Mouse (Mus musculus): ENCODE measurements around the gene Cpsf4. TPM values are rescaled to one million over a fixed set of nuclear protein-coding genes. Genes with fewer than 3 reads are reported as not detected.

Cpsf4 gene
- polyA plus RNA-seq, 1 experiment from 2014 or later, result 19.1 TPM

DNA sequence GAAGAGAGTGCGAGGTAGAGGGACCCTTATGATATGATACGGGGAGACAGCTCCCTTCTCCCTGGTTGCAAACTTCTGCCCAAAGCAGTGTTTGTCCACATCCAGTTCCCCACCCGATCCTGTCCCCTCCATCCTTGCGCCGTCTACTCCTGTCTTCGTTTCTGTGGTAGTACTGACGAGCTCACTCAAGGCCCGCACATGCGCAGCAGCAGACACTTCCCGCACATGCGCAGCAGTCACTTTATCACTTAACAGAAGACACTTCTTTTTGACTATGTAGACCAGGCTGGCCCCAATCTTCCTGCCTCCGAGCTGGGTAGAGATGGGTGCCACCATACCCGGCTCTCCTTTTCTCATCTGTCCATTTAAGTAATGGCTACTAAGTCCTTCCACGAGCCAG, 5.7 kb upstream of the Cpsf4 start:
- TF ChIP-seq EP300 (optimal IDR thresholded peaks at IDR 0.05), result no peak
- TF ChIP-seq CTCF (IDR thresholded peaks at IDR 0.05; ENCODE audit: low read depth), result no peak
- peaks cover 28% of the 10 kb centered on the region for H3K36me3 ChIP-seq (ENCODE audit: control insufficient read depth, insufficient read depth, low read length)
- H3K27me3 ChIP-seq (ENCODE audit: control insufficient read depth, insufficient read depth, low read length), result no peaks in the 10 kb centered on the region
- H3K27ac ChIP-seq (replicated peaks), result no peak overlapping the region
- DNase-seq (ENCODE audit: low spot score) (no peak), ATAC-seq (ENCODE audit: low FRiP score, low TSS enrichment) (no peak)
- H3K4me3 ChIP-seq (ENCODE audit: low read depth, low read length), result no peak overlapping the region
- no peak overlapping the region for H3K4me2 ChIP-seq (replicated peaks; ENCODE audit: low read depth)
- H3K9ac ChIP-seq (ENCODE audit: low read length), result no peak overlapping the region
- no peaks in the 10 kb centered on the region for H3K9me3 ChIP-seq (ENCODE audit: control insufficient read depth, low read length)
- 94% methylated on average over 14 of the region's 14 CpGs for WGBS
- H3K4me1 ChIP-seq (replicated peaks; ENCODE audit: control insufficient read depth, insufficient read depth), result no peaks in the 10 kb centered on the region

GRCm38 (mm10) chr5:145164710-145165109, 2.3 kb upstream of the Cpsf4 start:
- no peak overlapping the region for H3K4me2 ChIP-seq (replicated peaks; ENCODE audit: low read depth)
- no peaks in the 10 kb centered on the region for H3K27me3 ChIP-seq (ENCODE audit: control insufficient read depth, insufficient read depth, low read length)
- no peak for DNase-seq (ENCODE audit: low spot score)
- ATAC-seq (ENCODE audit: low FRiP score, low TSS enrichment), result no peak
- no peak for TF ChIP-seq CTCF (IDR thresholded peaks at IDR 0.05; ENCODE audit: low read depth)
- TF ChIP-seq EP300 (optimal IDR thresholded peaks at IDR 0.05), result no peak
- H3K27ac ChIP-seq (replicated peaks), result no peak overlapping the region
- peaks cover 12% of the 10 kb centered on the region for H3K36me3 ChIP-seq (ENCODE audit: control insufficient read depth, insufficient read depth, low read length)
- no peaks in the 10 kb centered on the region for H3K9me3 ChIP-seq (ENCODE audit: control insufficient read depth, low read length)
- H3K4me1 ChIP-seq (replicated peaks; ENCODE audit: control insufficient read depth, insufficient read depth), result 0 out of 2 replicates have a peak, but pooled peaks cover 5% of the 10 kb centered on the region
- H3K9ac ChIP-seq (ENCODE audit: low read length), result 0 out of 2 replicates have a peak overlapping the region, but pooled peaks have one; percentile 18
- H3K4me3 ChIP-seq (ENCODE audit: low read depth, low read length), result no peak overlapping the region
- WGBS, result 29% methylated on average over 3 of the region's 3 CpGs

DNA sequence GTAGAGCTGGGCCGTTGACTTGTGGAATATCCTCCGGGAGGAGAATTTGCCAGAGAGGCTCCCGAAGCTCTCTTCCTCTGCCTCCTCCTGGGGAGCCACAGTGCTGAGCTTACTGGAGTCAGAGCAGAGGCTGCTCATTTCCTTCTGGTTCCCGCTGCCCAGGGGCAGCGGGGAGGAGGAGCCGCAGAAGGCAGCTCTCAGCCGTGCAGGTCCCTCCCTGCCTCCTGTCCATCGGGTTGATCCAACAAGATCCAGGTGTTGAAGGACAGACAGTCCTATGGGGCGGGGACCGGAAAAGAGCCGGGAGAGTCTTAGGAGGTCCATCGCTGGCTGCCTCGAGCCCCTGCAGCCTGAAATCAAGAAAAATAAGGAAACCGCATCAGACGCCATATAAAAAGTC, 1.8 kb upstream of the Cpsf4 start:
- 0 out of 2 replicates have a peak overlapping the region, but pooled peaks have one; percentile 18 for H3K9ac ChIP-seq (ENCODE audit: low read length)
- DNase-seq (ENCODE audit: low spot score) (no peak), ATAC-seq (ENCODE audit: low FRiP score, low TSS enrichment) (no peak)
- no peak overlapping the region for H3K27ac ChIP-seq (replicated peaks)
- H3K36me3 ChIP-seq (ENCODE audit: control insufficient read depth, insufficient read depth, low read length), result peaks cover 9% of the 10 kb centered on the region
- H3K4me1 ChIP-seq (replicated peaks; ENCODE audit: control insufficient read depth, insufficient read depth), result 0 out of 2 replicates have a peak, but pooled peaks cover 5% of the 10 kb centered on the region
- H3K4me3 ChIP-seq (ENCODE audit: low read depth, low read length), result no peak overlapping the region
- WGBS, result 83% methylated on average over 15 of the region's 15 CpGs
- TF ChIP-seq EP300 (optimal IDR thresholded peaks at IDR 0.05), result no peak
- no peaks in the 10 kb centered on the region for H3K9me3 ChIP-seq (ENCODE audit: control insufficient read depth, low read length)
- no peak overlapping the region for H3K4me2 ChIP-seq (replicated peaks; ENCODE audit: low read depth)
- no peaks in the 10 kb centered on the region for H3K27me3 ChIP-seq (ENCODE audit: control insufficient read depth, insufficient read depth, low read length)

DNA sequence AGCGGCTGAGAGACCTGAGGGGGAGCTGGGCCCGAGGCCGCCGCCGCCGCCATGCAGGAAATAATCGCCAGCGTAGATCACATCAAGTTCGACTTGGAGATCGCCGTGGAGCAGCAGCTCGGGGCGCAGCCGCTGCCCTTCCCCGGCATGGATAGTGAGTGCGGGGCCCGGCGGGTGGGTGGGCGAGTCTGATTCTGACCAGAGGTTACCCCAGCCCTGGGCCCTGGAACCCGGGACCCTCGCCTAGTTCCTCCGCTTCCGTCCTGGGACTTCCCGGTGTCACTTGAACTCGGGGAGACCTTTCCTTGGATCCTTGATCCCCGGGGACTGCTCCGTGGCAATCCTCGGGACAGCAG, 271 bp downstream of the Cpsf4 start:
- Histone ChIP-seq H3K4me1 (replicated peaks; ENCODE audit: control insufficient read depth, insufficient read depth) (0 out of 2 replicates have a peak, but pooled peaks cover 5% of the 10 kb centered on the region), H3K36me3 (ENCODE audit: control insufficient read depth, insufficient read depth, low read length) (peaks cover 3% of the 10 kb centered on the region; the same call in 1 of the 2 replicates), H3K27ac (replicated peaks) (peak overlapping the region; percentile 81), H3K27me3 (ENCODE audit: control insufficient read depth, insufficient read depth, low read length) (no peaks in the 10 kb centered on the region), H3K4me2 (replicated peaks; ENCODE audit: low read depth) (peak overlapping the region; percentile 86), H3K4me3 (ENCODE audit: low read depth, low read length) (peak overlapping the region; percentile 93), H3K9me3 (ENCODE audit: control insufficient read depth, low read length) (no peaks in the 10 kb centered on the region), H3K9ac (ENCODE audit: low read length) (peak overlapping the region; percentile 98)
- peak; percentile 49 for ATAC-seq (ENCODE audit: low FRiP score, low TSS enrichment)
- DNase-seq (ENCODE audit: low spot score), result no peak
- TF ChIP-seq EP300 (optimal IDR thresholded peaks at IDR 0.05) (no peak), CTCF (IDR thresholded peaks at IDR 0.05; ENCODE audit: low read depth) (no peak)
- WGBS, result 0% methylated on average over 27 of the region's 28 CpGs

GRCm38 (mm10) chr5:145178461-145178980, 11.5 kb downstream of the Cpsf4 start:
- ATAC-seq (ENCODE audit: low FRiP score, low TSS enrichment) (no peak), DNase-seq (ENCODE audit: low spot score) (no peak)
- H3K9ac ChIP-seq (ENCODE audit: low read length), result no peak overlapping the region
- WGBS, result 84% methylated on average over 18 of the region's 18 CpGs
- TF ChIP-seq EP300 (optimal IDR thresholded peaks at IDR 0.05) (no peak), CTCF (IDR thresholded peaks at IDR 0.05; ENCODE audit: low read depth) (no peak)
- no peaks in the 10 kb centered on the region for H3K4me1 ChIP-seq (replicated peaks; ENCODE audit: control insufficient read depth, insufficient read depth)
- no peak overlapping the region for H3K4me2 ChIP-seq (replicated peaks; ENCODE audit: low read depth)
- H3K9me3 ChIP-seq (ENCODE audit: control insufficient read depth, low read length), result no peaks in the 10 kb centered on the region
- peaks cover 39% of the 10 kb centered on the region for H3K36me3 ChIP-seq (ENCODE audit: control insufficient read depth, insufficient read depth, low read length)
- no peak overlapping the region for H3K27ac ChIP-seq (replicated peaks)
- H3K4me3 ChIP-seq (ENCODE audit: low read depth, low read length), result no peak overlapping the region
- no peaks in the 10 kb centered on the region for H3K27me3 ChIP-seq (ENCODE audit: control insufficient read depth, insufficient read depth, low read length)

- DNase-seq (ENCODE audit: low spot score) (no peak), ATAC-seq (ENCODE audit: low FRiP score, low TSS enrichment) (no peak)
- Histone ChIP-seq H3K9me3 (ENCODE audit: control insufficient read depth, low read length) (no peaks in the 10 kb centered on the region), H3K4me2 (replicated peaks; ENCODE audit: low read depth) (no peak overlapping the region), H3K4me1 (replicated peaks; ENCODE audit: control insufficient read depth, insufficient read depth) (peaks cover under 1% of the 10 kb centered on the region; the same call in 1 of the 2 replicates), H3K27ac (replicated peaks) (no peak overlapping the region), H3K27me3 (ENCODE audit: control insufficient read depth, insufficient read depth, low read length) (no peaks in the 10 kb centered on the region), H3K4me3 (ENCODE audit: low read depth, low read length) (no peak overlapping the region), H3K9ac (ENCODE audit: low read length) (no peak overlapping the region), H3K36me3 (ENCODE audit: control insufficient read depth, insufficient read depth, low read length) (peaks cover 27% of the 10 kb centered on the region)
- TF ChIP-seq CTCF (IDR thresholded peaks at IDR 0.05; ENCODE audit: low read depth) (no peak), EP300 (optimal IDR thresholded peaks at IDR 0.05) (no peak)
- 86% methylated on average over 2 of the region's 2 CpGs for WGBS
Measured at GRCm38 (mm10) chr5:145185244-145185643, 18.2 kb downstream of the Cpsf4 start.

Data from stomach, postnatal 0 days (tissue).